ENCODE assay signal across 9 mouse cellular contexts in the genomic region with DNA sequence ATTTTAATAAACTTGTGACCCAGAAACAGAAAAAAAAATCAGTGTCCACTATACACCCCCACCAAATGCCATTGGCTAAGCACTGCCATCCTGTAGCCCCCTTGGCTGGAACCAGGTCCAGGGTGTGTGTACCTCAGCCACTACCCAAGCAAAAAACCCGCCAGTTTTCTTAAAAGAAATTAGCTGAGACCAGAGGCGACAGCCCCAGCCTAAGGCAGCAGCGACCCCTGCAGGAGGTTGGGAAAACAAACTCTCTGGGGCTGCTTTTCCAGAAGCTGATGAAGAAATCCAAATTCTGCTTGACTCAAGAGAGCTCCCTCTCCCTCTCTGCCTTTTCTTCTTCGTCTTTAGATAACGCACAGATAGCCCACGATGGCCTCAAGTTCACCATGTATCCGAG. TPM values are rescaled to one million over a fixed set of nuclear protein-coding genes. Genes with fewer than 3 reads are reported as not detected.
DNase-seq lines count a peak whose midpoint lies in the region; TF ChIP-seq lines count a peak whose summit lies in the region.
"Had no signal": no experiment of that assay in that cellular context is flagged by ENCODE, and none has a peak within 500 bp of the region (broad histone marks: within the 10 kb centered on the region; RNA-seq: fewer than 3 reads in every experiment).

No protein-coding gene starts in this region.

- TF ChIP-seq CTCF in kidney, adult 2 months (conservative IDR thresholded peaks at IDR 0.05; ENCODE audit: insufficient read depth, insufficient read length, low read depth, low read length), result peak; percentile 81

- H3K4me3 ChIP-seq in kidney, adult 2 months (ENCODE audit: insufficient read depth, low read depth, low read length), result no peak overlapping the region

- H3K4me1 ChIP-seq in kidney, adult 2 months (ENCODE audit: control insufficient read depth, insufficient read depth, low read length), result no peaks in the 10 kb centered on the region

- intact Hi-C loops in left cerebral cortex, postnatal 4 days (cut with DNase I), result loop anchor here (5.0 kb wide), 1 partner anchor 99 kb away; no protein-coding TSS in a partner anchor

- TF ChIP-seq POLR2A in kidney, adult 2 months (IDR thresholded peaks at IDR 0.05; ENCODE audit: low read depth, low read length), result no peak

- H3K36me3 ChIP-seq in kidney, adult 2 months (ENCODE audit: control insufficient read depth, insufficient read depth, low read length), result no peaks in the 10 kb centered on the region

- no peak overlapping the region for H3K27ac ChIP-seq in kidney, adult 2 months (ENCODE audit: insufficient read depth, low read depth, low read length)

- peak; percentile 55 for DNase-seq in kidney, adult 2 months
- no peak for DNase-seq in kidney, adult 11 months
- peak; percentile 53 for DNase-seq in MEL-GATA-1-ER (ENCODE audit: extremely low read depth, low read depth)
- peak; percentile 73 to 88 for DNase-seq in cerebellum, postnatal 14 days
- DNase-seq in gastrocnemius, adult 8-10 months (ENCODE audit: low spot score in 2 of 2), result peak; percentile 32 to 40
- peak; percentile 80 for DNase-seq in left cerebral cortex, postnatal 4 days
- DNase-seq in naive thymus-derived CD4-positive, alpha-beta T cell, adult 2 months (ENCODE audit: low read depth), result peak; percentile 71
- peak; percentile 70 for DNase-seq in thymus, postnatal 25 days

- 6% methylated on average over 7 of the region's 7 CpGs for WGBS in kidney, adult 2 months

- no peaks in the 10 kb centered on the region for H3K27me3 ChIP-seq in kidney, adult 2 months (replicated peaks; ENCODE audit: control insufficient read depth, insufficient read depth, low read length)

RNA-seq across cellular contexts. Expression of a gene that starts 0.9 kb away (rescaled TPM):
- 0.29 and 0.41 TPM in 2 replicates for polyA plus RNA-seq in kidney, adult 2 months (2012; rRNA removed)
- total RNA-seq in gastrocnemius, adult 8-10 months (2022), result under 1 TPM in 2 of 4 experiments, not detected in 2; 0.16 to 0.19 TPM
- total RNA-seq in left cerebral cortex, postnatal 4 days (2021), result 1 to 10 TPM in 1 of 2 experiments, under 1 TPM in 1; 0.99 to 1.8 TPM

RNA-seq across cellular contexts. Expression of a gene that starts 5.5 kb away (rescaled TPM):
- polyA plus RNA-seq in kidney, adult 2 months (2012; rRNA removed), result not detected in 2 replicates
- total RNA-seq in gastrocnemius, adult 8-10 months (2022), result not detected
- total RNA-seq in left cerebral cortex, postnatal 4 days (2021), result not detected
- polyA plus RNA-seq: frontal cortex, adult 2 months had no signal

RNA-seq across cellular contexts. Expression of a gene that starts 10.2 kb away (rescaled TPM):
- polyA plus RNA-seq in kidney, adult 2 months (2012; rRNA removed), result 6.6 and 6.9 TPM in 2 replicates
- 1 to 10 TPM; 4.1 to 4.5 (median 4.2) TPM for total RNA-seq in gastrocnemius, adult 8-10 months (2022)
- total RNA-seq in left cerebral cortex, postnatal 4 days (2021), result 10 to 100 TPM; 22.2 to 23.9 TPM

RNA-seq across cellular contexts. Expression of a gene that starts 16.0 kb away (rescaled TPM):
- 64.1 and 74.9 TPM in 2 replicates for polyA plus RNA-seq in kidney, adult 2 months (2012; rRNA removed)
- total RNA-seq in gastrocnemius, adult 8-10 months (2022), result 100 to 1,000 TPM; 154 to 182 (median 168) TPM
- total RNA-seq in left cerebral cortex, postnatal 4 days (2021), result 10 to 100 TPM; 42.3 to 43.7 TPM

Comparison
In these comparisons a context has a peak if more than half of its experiments do, and no peak if none do; other contexts are left out.
1. RNA of a gene that starts 10.2 kb away (total RNA-seq): 22.2 to 23.9 TPM in left cerebral cortex, postnatal 4 days; 4.1 to 4.5 TPM in gastrocnemius, adult 8-10 months; every median in the first group is over 4 times any median in the second.